Mouse (Mus musculus): ENCODE data around the gene Atcay.
"Not testable (repeated sequence)": the region's sequence is repeated elsewhere in the genome, so short reads cannot be mapped to it uniquely, and the experiment has no call there.

Gene Atcay

GRCm38 (mm10) chr10:81177958-81178712, 52.5 kb downstream of the Atcay start:
- DNase-seq, result no peak

DNA sequence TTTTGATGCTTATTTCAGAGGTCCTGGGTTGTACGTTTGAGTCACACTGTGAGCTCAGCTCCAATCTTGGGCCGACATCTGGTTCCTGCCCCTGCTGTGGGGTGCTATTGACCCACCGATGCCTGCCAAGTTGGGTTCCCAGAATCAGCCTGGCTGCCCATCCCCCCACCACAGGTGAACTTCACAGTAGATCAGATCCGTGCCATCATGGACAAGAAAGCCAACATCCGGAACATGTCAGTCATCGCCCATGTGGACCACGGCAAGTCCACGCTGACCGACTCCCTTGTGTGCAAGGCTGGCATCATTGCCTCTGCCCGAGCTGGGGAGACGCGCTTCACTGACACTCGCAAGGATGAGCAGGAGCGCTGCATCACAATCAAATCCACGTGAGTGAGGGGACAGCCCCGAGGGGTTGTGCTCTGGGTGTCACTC, 53.1 kb downstream of the Atcay start:
- DNase-seq, result peak; percentile 67

DNA sequence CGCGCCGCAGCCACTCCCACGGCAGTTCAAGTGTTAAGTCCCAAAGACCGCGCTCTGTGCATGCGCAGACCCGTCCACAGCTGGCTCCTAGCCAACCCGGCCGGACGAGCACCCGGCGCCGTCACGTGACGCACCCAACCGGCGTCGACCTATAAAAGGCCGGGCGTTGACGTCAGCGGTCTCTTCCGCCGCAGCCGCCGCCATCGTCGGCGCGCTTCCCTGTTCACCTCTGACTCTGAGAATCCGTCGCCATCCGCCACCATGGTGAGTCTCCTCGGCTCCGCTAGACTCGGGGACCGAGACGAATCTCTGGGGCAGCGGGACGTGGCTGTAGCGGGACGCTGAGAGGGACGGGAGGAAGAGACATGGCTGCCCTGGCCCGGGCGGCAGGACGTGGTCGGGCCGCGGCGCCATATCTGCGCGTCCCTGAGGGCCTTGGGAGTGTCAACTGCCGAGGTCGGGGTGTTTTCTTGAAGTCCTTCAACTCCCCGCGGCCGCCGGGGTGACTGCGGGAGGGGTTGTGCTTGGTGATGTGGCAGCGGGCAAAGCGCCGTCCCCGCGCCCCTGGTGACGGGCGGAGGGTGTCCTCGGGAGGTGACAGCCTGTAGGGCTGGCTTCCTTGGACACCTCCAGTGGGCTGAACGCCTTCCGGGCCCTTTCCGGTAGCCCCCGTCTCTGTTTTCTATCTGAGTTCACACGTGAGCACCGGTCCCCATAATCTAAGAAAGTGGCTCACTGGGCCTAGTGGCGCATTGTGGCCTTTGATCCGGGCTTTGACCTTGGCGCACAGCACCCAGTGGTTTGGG, 54.0 kb downstream of the Atcay start, which contains the start of gene Eef2:
TSS of gene Eef2 (plus strand) at position 166 of the 806 bp plus-strand sequence.
- peak; percentile 100 for DNase-seq

GRCm38 (mm10) chr10:81175936-81176465, 54.6 kb downstream of the Atcay start:
- peak; percentile 78 for DNase-seq

DNA sequence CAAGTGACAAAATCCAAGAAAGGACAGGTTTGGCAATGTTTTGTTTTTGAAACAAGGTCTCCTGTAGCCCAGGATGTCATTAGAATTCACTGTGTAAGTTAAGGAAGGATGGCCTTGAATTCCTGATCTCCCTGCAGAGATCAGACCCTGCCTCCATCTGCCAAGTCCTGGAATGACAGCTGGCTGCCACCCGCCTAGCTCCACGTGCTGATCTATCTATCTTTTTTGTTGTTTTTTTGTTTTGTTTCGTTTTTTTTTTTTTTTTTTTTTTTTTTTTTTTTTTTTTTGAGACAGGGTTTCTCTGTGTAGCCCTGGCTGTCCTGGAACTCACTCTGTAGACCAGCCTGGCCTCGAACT, 55.3 kb downstream of the Atcay start:
- not testable (repeated sequence) for DNase-seq

GRCm38 (mm10) chr10:81174617-81175344, 55.9 kb downstream of the Atcay start:
- peak; percentile 93 for DNase-seq

DNA sequence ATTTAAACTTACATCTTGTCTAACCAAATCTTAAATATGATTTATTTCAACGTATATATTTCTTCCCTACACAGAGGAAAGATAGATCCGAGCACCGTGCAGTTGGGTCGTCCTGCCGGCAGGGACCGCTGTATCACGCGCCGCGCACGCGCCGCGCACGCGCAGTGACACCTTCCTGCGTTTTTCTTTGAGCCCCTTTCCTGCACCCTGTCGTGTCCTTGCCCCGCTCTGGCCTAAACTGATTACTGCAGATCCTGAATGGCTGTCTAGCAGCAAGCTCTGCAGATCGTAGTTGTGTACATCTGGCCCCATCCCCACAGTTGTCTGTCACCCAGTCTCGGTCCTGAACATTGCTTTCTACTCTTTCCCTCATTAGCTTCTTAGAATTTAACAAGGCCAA, 57.5 kb downstream of the Atcay start:
- peak; percentile 90 for DNase-seq

DNA sequence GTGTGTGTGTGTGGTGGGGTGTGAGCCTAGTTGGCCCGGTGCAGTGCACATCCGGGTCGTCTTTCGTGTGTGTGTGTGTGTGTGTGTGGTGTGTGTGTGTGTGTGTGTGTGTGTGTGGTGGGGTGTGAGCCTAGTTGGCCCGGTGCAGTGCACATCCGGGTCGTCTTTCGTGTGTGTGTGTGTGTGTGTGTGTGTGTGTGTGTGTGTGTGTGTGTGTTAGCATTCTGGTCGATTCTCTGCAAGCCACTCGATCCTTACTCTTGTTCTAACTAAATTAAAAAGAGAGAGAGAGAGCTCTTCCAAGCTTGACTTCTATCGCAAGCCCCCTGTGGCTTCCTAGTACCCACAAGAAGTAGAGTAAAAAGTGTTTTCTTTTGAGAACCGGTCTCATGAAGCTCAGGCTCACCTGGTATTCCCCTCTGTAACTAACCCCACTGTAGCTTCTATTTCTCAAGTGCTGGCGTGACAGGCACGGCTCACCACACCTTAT, 61.2 kb downstream of the Atcay start:
- peak; percentile 55 for DNase-seq

GRCm38 (mm10) chr10:81168521-81169244, 62.0 kb downstream of the Atcay start:
- DNase-seq, result peak; percentile 92

DNA sequence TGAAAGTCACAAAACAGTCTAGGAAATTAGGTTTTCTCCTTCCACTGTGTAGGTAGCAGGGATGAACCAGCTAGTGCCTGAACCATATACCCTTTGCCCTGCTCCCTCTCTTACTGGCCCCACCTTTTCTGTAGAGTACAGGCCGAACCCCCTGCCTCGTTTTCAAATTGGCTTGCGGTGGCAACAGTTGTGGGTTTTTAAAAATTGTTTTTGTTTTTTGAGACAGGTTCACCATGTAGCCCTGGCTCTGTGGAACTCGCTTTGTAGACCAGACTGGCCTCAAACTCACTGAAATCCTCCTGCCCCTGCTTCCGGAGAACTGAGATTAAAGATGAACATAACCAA, 62.6 kb downstream of the Atcay start:
- no peak for DNase-seq

GRCm38 (mm10) chr10:81167200-81168086, 63.2 kb downstream of the Atcay start, which contains the start of gene Pias4:
TSS of gene Pias4 (minus strand) at chr10:81167923.
- DNase-seq, result peak; percentile 100

DNA sequence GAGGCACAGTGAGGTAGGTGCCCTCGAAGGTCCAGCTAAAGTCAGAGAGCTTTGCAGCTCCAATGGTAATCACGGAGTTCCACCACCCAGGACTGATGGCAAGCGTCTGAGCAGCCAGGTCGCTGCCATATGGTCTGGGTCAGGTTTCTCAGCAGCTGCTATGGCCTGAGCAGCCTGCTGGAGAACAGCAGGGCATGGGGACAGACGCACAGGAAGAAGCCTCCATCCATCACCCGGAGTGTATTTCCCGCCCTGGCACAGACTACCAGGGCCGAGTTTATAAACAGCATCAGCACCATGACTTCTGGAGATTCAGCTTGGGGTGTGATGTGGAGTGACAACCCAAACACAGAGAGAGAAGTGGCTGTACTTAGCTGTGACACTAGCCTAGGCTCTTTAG, 65.5 kb downstream of the Atcay start:
- DNase-seq, result peak; percentile 22

GRCm38 (mm10) chr10:81162318-81162652, 68.3 kb downstream of the Atcay start:
- no peak for DNase-seq

DNA sequence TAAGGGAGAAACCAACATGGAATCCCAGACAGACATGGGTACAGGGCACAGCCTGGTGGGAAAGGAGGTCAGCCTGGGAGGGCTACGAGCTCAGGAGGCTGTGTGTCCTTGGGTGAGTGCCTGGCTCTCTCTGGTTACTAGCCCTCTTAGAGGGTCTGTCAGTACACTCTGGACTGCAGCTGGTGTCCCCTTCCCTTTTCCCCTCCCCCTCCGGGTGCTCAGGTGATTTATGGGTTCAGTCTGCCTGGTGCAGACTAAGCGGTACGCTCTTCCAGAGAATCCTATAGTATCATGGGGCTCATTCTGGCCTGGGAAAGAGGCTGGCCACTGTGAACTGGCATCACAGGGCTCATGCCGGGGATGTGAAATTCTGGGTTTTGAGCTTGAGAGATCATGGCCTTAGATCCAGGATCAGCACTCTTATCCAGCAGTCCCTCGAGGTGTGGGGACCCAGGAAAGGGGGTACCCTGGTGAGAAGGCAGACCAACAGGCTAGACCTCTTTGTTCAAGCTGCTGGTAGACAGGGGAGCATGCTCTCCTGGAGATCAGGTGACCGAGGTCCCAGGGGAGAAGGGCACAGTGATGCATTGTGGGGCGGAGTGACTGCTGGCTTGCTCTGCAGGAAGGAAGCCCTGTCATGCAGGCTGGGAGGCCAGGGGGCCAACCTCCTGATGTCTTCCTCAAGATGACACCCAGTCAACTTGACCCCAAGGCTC, 68.9 kb downstream of the Atcay start:
- peak; percentile 72 for DNase-seq

GRCm38 (mm10) chr10:81154736-81155135, 75.9 kb downstream of the Atcay start:
- DNase-seq, result no peak
